Mouse (Mus musculus): ENCODE measurements around the gene Supt4a. TPM values are rescaled to one million over a fixed set of nuclear protein-coding genes. Genes with fewer than 3 reads are reported as not detected.
A peak's percentile ranks its signal among the peaks of the same experiment; 100 is the strongest.

Supt4a gene
- total RNA-seq, 1 experiment from 2014 or later, result 68.7 TPM

DNA sequence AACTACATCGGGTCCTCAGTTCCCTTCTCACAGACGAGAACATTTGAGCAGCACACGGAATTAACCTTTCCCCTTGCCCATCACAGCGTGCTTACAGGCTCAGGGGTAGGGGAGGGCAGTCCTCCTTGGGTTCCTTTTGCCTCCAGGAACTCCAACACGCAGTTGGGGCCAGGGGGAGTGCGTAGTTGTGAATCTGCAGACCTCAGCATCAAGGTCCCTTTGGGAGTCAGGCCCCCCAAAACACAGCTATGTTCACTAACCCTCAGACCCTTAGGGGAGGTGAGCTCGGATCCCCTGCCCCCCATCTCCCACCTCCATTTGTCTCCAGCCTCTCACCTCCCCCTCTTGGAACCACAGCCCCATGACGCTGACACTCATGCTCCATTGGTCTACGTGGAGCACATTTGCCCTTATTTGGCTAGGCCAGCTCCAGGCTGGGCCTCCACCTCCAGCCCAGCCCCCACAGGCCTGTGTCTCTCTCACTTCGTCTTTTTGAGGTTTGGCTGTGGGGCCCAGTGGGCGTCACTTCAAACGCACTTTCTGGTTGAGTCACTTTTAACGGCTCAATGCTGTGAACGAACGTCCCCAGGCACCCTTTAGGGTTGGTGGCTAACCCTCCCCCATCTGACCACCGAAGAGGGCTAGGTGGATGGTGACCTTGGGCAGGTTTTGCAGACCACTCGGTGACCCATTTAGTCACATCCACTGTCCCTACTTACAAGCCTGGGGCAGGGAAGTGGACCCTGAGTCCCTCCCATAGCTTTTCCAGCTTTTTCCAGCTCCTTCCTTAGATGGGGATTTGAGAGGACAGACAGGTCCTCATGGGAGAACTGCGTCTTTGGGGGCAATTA is 12.1 kb downstream of the Supt4a start:
- peak; percentile 67 for ATAC-seq (replicated peaks; ENCODE audit: low read depth, poor library complexity, severe bottlenecking)

- ATAC-seq (replicated peaks; ENCODE audit: low read depth, poor library complexity, severe bottlenecking), result 0 out of 2 replicates have a peak, but pooled peaks have one; percentile 10
These were observed 12.7 kb downstream of the Supt4a start for GRCm38 (mm10) chr11:87750043-87750421.

DNA sequence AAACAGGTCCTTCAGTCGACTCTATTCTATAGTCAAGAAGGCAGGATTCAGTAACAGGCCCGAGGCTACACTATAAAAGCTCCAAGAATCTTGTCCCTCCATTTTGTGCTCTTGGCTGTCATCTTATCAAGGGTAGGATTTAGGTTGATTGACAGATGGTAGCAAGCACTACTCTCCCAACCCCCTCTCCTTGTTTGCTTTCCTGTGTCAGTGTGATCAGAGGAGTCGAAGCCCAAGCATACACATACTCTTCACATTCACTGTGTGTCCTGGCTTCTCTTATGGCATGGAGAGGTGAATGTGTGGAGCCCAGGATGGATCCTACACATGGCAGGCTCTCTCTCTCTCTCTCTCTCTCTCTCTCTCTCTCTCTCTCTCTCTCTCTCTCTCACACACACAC is 13.2 kb downstream of the Supt4a start:
- no peak for ATAC-seq (replicated peaks; ENCODE audit: low read depth, poor library complexity, severe bottlenecking)

DNA sequence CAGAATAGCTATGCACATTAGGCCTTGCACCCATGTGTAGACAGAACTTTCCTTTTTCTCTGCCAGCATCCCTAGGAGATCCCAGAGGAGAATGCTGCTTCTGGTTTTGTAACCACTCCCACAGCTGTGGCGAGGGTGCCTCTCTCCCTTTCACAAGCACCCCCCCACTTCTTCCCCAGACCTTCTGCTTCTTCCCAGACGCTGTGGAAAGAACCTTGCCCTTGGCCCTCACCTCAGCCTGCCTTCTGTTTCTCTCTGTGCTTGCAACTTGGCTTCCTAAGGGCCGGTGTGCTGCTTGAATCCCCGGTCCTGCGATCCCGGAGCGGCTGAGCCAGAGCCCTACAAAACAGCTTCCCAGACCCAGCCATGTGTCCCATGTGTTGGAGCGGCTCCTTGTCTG is 13.7 kb downstream of the Supt4a start:
- no peak for ATAC-seq (replicated peaks; ENCODE audit: low read depth, poor library complexity, severe bottlenecking)

DNA sequence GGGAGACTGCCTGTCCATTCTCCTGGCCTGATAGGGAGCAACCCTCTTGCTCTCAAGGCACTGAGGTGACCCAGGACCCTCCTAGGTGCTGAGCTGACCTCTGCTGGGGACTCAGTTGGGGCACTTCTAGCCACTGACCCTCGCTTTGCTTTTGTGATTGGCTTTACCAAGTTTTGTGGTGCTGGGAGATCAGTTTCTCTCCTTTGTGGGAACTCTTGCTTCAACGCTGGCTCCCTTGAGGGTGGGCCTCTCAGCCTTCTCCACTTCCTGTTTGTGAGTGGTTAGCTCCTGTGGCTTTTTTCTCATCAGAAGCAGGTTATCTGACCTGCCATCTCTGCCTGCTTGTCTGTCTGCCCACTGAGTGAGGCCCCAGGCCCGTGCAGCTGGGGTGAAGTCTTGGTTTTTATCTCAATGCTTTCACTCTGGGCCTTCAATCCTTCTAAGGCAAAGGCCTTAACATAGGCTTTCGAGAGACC is 14.2 kb downstream of the Supt4a start:
- peak; percentile 7; the same call in 1 of the 2 replicates for ATAC-seq (replicated peaks; ENCODE audit: low read depth, poor library complexity, severe bottlenecking)

DNA sequence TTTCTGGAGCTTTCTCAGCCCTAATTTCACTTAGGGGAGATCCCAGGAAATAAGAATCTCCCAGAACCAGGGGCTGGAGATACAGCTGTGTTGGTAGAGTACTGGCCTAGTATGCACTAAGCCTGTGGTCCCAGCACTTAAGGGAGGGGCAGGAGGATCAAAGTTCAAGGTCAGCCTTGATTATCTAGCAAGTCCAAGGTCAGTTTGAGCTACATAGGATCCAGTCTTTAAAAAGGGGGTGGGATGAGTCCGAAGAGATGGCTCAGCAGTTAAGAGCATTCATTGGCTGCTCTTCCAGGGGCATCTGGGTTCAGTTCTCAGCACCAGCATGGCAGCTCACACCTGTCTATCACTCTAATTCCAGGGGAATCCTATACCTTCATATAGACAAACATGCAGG is 15.0 kb downstream of the Supt4a start:
- ATAC-seq (replicated peaks; ENCODE audit: low read depth, poor library complexity, severe bottlenecking), result no peak

DNA sequence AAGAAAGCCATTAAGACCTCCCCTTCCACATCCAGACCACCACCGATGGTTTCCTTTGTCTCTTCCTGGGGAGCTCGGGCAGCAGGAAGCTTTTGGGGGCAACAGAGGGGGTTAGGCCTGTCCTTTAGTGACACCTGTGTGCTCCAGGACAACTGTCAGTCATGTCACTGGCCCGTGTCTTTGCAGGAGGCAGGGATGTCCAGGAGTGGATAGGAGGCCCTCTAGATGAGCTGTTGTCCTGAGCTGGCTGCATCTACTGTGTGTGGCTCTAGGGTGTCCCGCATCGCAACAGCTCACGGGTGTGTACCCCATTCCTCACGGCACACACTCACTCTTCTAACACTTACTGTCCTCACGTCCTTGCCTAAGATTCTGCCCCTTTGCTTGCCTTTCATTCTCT is 15.9 kb downstream of the Supt4a start:
- no peak for ATAC-seq (replicated peaks; ENCODE audit: low read depth, poor library complexity, severe bottlenecking)

GRCm38 (mm10) chr11:87753891-87754501 is 16.6 kb downstream of the Supt4a start:
- ATAC-seq (replicated peaks; ENCODE audit: low read depth, poor library complexity, severe bottlenecking), result no peak

- no peak for ATAC-seq (replicated peaks; ENCODE audit: low read depth, poor library complexity, severe bottlenecking)
These were observed 17.3 kb downstream of the Supt4a start for GRCm38 (mm10) chr11:87754603-87755002.

DNA sequence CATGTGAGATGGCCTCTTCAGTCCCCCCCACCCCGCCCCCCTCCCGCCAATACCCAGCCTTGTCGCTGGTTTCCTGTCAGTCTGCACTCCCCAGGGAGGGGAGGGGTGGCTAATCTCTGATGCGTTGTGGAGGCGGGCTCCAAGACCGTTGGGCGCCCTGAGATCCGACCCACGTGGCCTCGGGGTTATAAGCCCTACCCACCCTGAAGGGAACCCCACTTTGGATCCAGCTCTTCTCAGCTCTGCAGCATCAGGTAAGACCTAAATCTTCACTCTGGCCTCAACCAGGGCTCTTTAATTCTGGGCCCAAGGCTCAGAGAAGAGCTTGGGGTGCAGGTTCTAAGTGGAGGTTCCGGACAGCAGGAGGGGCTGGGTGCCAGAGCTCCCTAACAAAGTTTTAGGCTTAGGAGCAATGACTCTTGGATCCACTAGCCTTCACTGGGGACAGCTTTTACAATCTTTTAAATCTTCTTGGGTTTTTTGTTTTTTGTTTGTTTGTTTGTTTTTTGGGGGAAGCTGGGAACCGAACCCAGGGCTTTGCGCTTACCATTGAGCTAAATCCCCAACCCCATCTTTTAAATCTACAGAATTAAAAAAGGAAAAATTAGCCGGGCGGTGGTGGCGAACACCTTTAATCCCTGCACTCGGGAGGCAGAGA is 18.1 kb downstream of the Supt4a start:
- ATAC-seq (replicated peaks; ENCODE audit: low read depth, poor library complexity, severe bottlenecking), result peak; percentile 43

GRCm38 (mm10) chr11:87756251-87756820 is 19.0 kb downstream of the Supt4a start:
- peak; percentile 2; the same call in 1 of the 2 replicates for ATAC-seq (replicated peaks; ENCODE audit: low read depth, poor library complexity, severe bottlenecking)

- no peak for ATAC-seq (replicated peaks; ENCODE audit: low read depth, poor library complexity, severe bottlenecking)
These were observed 19.9 kb downstream of the Supt4a start for GRCm38 (mm10) chr11:87757001-87757954.

- no peak for ATAC-seq (replicated peaks; ENCODE audit: low read depth, poor library complexity, severe bottlenecking)
These were observed 21.0 kb downstream of the Supt4a start for GRCm38 (mm10) chr11:87758161-87758911.

- ATAC-seq (replicated peaks; ENCODE audit: low read depth, poor library complexity, severe bottlenecking), result no peak
These were observed 21.7 kb downstream of the Supt4a start for GRCm38 (mm10) chr11:87758957-87759608.

GRCm38 (mm10) chr11:87759609-87760005 is 22.3 kb downstream of the Supt4a start:
- peak; percentile 19 for ATAC-seq (replicated peaks; ENCODE audit: low read depth, poor library complexity, severe bottlenecking)

- 0 out of 2 replicates have a peak, but pooled peaks have one; percentile 3 for ATAC-seq (replicated peaks; ENCODE audit: low read depth, poor library complexity, severe bottlenecking)
These were observed 23.1 kb downstream of the Supt4a start, which contains the start of gene Tspoap1 for GRCm38 (mm10) chr11:87760301-87761081. Gene Tspoap1, plus strand, starts transcription at chr11:87760541.

GRCm38 (mm10) chr11:87761181-87761721 is 23.9 kb downstream of the Supt4a start:
- ATAC-seq (replicated peaks; ENCODE audit: low read depth, poor library complexity, severe bottlenecking), result no peak

All from common myeloid progenitor, adult 5-6 weeks (primary cell).